Mouse (Mus musculus): ENCODE measurements at regions not wholly inside any gene's neighbourhood (a gene's known extent, or its start where the extent isn't known, plus 50 kb on each side); places are given as distances from the start of the nearest gene placed in this dataset.

- H3K27ac ChIP-seq (replicated peaks), result no peak overlapping the region
Observed at GRCm38 (mm10) chr19:52048378-52048978, 215.6 kb upstream of the Ins1 start.

GRCm38 (mm10) chr19:52068806-52069205 lies 195.3 kb upstream of the Ins1 start:
- WGBS, result 83% methylated on average over 1 of the region's 1 CpGs
- Histone ChIP-seq H3K4me1 (no peaks in the 10 kb centered on the region), H3K36me3 (no peaks in the 10 kb centered on the region), H3K4me3 (no peak overlapping the region), H3K27me3 (ENCODE audit: low read depth, poor library complexity, severe bottlenecking) (no peaks in the 10 kb centered on the region), H3K27ac (replicated peaks) (no peak overlapping the region), H3K9me3 (replicated peaks) (no peaks in the 10 kb centered on the region)
- DNase-seq (ENCODE audit: low spot score), result no peak

More at GRCm38 (mm10) chr19:52048378-52048978, 215.6 kb upstream of the Ins1 start:
- Histone ChIP-seq H3K36me3 (no peaks in the 10 kb centered on the region), H3K9me3 (replicated peaks) (no peaks in the 10 kb centered on the region), H3K27me3 (ENCODE audit: low read depth, poor library complexity, severe bottlenecking) (no peaks in the 10 kb centered on the region), H3K4me3 (no peak overlapping the region), H3K4me1 (no peaks in the 10 kb centered on the region)
- DNase-seq (ENCODE audit: low spot score), result no peak
- WGBS, result 63% methylated on average over 1 of the region's 1 CpGs

GRCm38 (mm10) chr19:52069919-52070528 lies 194.1 kb upstream of the Ins1 start:
- Histone ChIP-seq H3K9me3 (replicated peaks) (no peaks in the 10 kb centered on the region), H3K36me3 (no peaks in the 10 kb centered on the region), H3K27ac (replicated peaks) (no peak overlapping the region), H3K27me3 (ENCODE audit: low read depth, poor library complexity, severe bottlenecking) (no peaks in the 10 kb centered on the region), H3K4me1 (no peaks in the 10 kb centered on the region), H3K4me3 (no peak overlapping the region)
- 78% methylated on average over 4 of the region's 4 CpGs for WGBS
- no peak for DNase-seq (ENCODE audit: low spot score)

- H3K4me1 ChIP-seq, result no peaks in the 10 kb centered on the region
- WGBS, result 85% methylated on average over 5 of the region's 5 CpGs
- no peak for DNase-seq (ENCODE audit: low spot score)
Observed at GRCm38 (mm10) chr19:52071234-52071633, 192.9 kb upstream of the Ins1 start.

GRCm38 (mm10) chr19:52079020-52079419 lies 185.1 kb upstream of the Ins1 start:
- Histone ChIP-seq H3K27me3 (ENCODE audit: low read depth, poor library complexity, severe bottlenecking) (no peaks in the 10 kb centered on the region), H3K36me3 (no peaks in the 10 kb centered on the region), H3K4me3 (no peak overlapping the region), H3K27ac (replicated peaks) (no peak overlapping the region), H3K9me3 (replicated peaks) (no peaks in the 10 kb centered on the region), H3K4me1 (no peaks in the 10 kb centered on the region)
- 38% methylated on average over 3 of the region's 3 CpGs for WGBS
- DNase-seq (ENCODE audit: low spot score), result peak; percentile 22

More at GRCm38 (mm10) chr19:52071234-52071633, 192.9 kb upstream of the Ins1 start:
- H3K9me3 ChIP-seq (replicated peaks), result no peaks in the 10 kb centered on the region
- no peak overlapping the region for H3K4me3 ChIP-seq
- no peaks in the 10 kb centered on the region for H3K27me3 ChIP-seq (ENCODE audit: low read depth, poor library complexity, severe bottlenecking)
- H3K36me3 ChIP-seq, result no peaks in the 10 kb centered on the region
- no peak overlapping the region for H3K27ac ChIP-seq (replicated peaks)

- no peak overlapping the region for H3K4me3 ChIP-seq
- no peaks in the 10 kb centered on the region for H3K36me3 ChIP-seq
- no peak overlapping the region for H3K27ac ChIP-seq (replicated peaks)
- no peak for DNase-seq (ENCODE audit: low spot score)
- no peaks in the 10 kb centered on the region for H3K27me3 ChIP-seq (ENCODE audit: low read depth, poor library complexity, severe bottlenecking)
- no peaks in the 10 kb centered on the region; the same call in 1 of the 2 replicates for H3K4me1 ChIP-seq
- H3K9me3 ChIP-seq (replicated peaks), result peaks cover 3% of the 10 kb centered on the region; the same call in 1 of the 2 replicates
- WGBS, result 66% methylated on average over 3 of the region's 3 CpGs
Observed at GRCm38 (mm10) chr19:52112398-52112797, 151.7 kb upstream of the Ins1 start.
